Mouse (Mus musculus) hindbrain, embryonic 16.5 days (tissue): ENCODE measurements around the gene Tle4. TPM values are rescaled to one million over a fixed set of nuclear protein-coding genes. Genes with fewer than 3 reads are reported as not detected.

Experiments
- ATAC-seq: fragments of 200-750 bp; cut with Nextera tagmentation; 2 replicates; pipeline ENCODE4 v1.8.0; 2017; ENCODE audit warnings: moderate TSS enrichment, moderate library complexity
- H3K27ac ChIP-seq: fragments of 300-500 bp; sonication (generic); 2 replicates; pipeline ENCODE4 v1.5.1; 2014; ENCODE audit warnings: low read depth, mild to moderate bottlenecking, control low read depth, low read length, moderate library complexity
- H3K27me3 ChIP-seq: fragments of 300-500 bp; sonication (generic); replicated peaks from 2 replicates; pipeline ENCODE4 v1.6.1; 2014; ENCODE audit warnings: low read length; ENCODE audit not compliant: control insufficient read depth, insufficient read depth
- H3K36me3 ChIP-seq: fragments of 300-500 bp; sonication (generic); 2 replicates; pipeline ENCODE4 v1.6.1; 2014; ENCODE audit warnings: mild to moderate bottlenecking, low read length, moderate library complexity, mixed read lengths; ENCODE audit not compliant: control insufficient read depth, insufficient read depth
- H3K4me1 ChIP-seq: fragments of 300-500 bp; sonication (generic); 2 replicates; pipeline ENCODE4 v1.6.1; 2014; ENCODE audit warnings: low read depth, low read length; ENCODE audit not compliant: control insufficient read depth, insufficient read depth
- H3K4me2 ChIP-seq: fragments of 300-500 bp; sonication (generic); 2 replicates; pipeline ENCODE4 v1.6.1; 2014; ENCODE audit warnings: mild to moderate bottlenecking, low read length, control low read depth, moderate library complexity
- H3K4me3 ChIP-seq: fragments of 300-500 bp; sonication (generic); 2 replicates; pipeline ENCODE4 v1.5.1; 2014; ENCODE audit warnings: mild to moderate bottlenecking, low read length, control low read depth, moderate library complexity
- H3K9ac ChIP-seq: fragments of 300-500 bp; sonication (generic); 2 replicates; pipeline ENCODE4 v1.6.1; 2014; ENCODE audit warnings: low read depth, mild to moderate bottlenecking, control low read depth, low read length, moderate library complexity
- H3K9me3 ChIP-seq: fragments of 300-500 bp; sonication (generic); 2 replicates; pipeline ENCODE4 v1.6.1; 2014; ENCODE audit warnings: mild to moderate bottlenecking, low read length, moderate library complexity; ENCODE audit not compliant: control insufficient read depth
- WGBS: fragments of 180-500 bp; shearing (Covaris S2); extraction: QIAGEN DNeasy Blood & Tissue Kit; methylation state at CpG from one replicate; pipeline ENCODE4 v1.1.7; 2014; 5-methylcytosine and 5-hydroxymethylcytosine counted together
- polyA plus RNA-seq: library from polyadenylated mRNA; unstranded; fragments of >200 nt; fragmentation: Nextera tagmentation; extraction: Ambion mirVana; gene quantifications from 2 replicates; pipeline ENCODE4 v1.2.1, GENCODE M21; 2015

The Tle4 gene
- polyA plus RNA-seq, 1 experiment from 2014 or later: 16.4 TPM

GRCm38 (mm10) chr19:14545485-14545884 lies 52.4 kb downstream of the Tle4 start:
- H3K27me3 ChIP-seq: no peaks in the 10 kb centered on the region
- 82% methylated on average over 1 of the region's 1 CpGs for WGBS
- H3K4me2 ChIP-seq: no peak overlapping the region

GRCm38 (mm10) chr19:14543305-14543704 lies 54.5 kb downstream of the Tle4 start:
- H3K4me1 ChIP-seq: 0 out of 2 replicates have a peak, but pooled peaks cover 2% of the 10 kb centered on the region
- no peak overlapping the region for H3K4me2 ChIP-seq
- no peaks in the 10 kb centered on the region for H3K9me3 ChIP-seq
- 64% methylated on average over 1 of the region's 1 CpGs for WGBS
- H3K27me3 ChIP-seq: no peaks in the 10 kb centered on the region
- H3K9ac ChIP-seq: no peak overlapping the region
- no peaks in the 10 kb centered on the region for H3K36me3 ChIP-seq
- no peak for ATAC-seq
- no peak overlapping the region for H3K27ac ChIP-seq
- no peak overlapping the region for H3K4me3 ChIP-seq

More at GRCm38 (mm10) chr19:14545485-14545884, 52.4 kb downstream of the Tle4 start:
- H3K9ac ChIP-seq: no peak overlapping the region
- H3K27ac ChIP-seq: no peak overlapping the region
- H3K4me3 ChIP-seq: no peak overlapping the region
- H3K36me3 ChIP-seq: no peaks in the 10 kb centered on the region
- 0 out of 2 replicates have a peak, but pooled peaks cover 2% of the 10 kb centered on the region for H3K4me1 ChIP-seq
- ATAC-seq: no peak
- no peaks in the 10 kb centered on the region for H3K9me3 ChIP-seq

DNA sequence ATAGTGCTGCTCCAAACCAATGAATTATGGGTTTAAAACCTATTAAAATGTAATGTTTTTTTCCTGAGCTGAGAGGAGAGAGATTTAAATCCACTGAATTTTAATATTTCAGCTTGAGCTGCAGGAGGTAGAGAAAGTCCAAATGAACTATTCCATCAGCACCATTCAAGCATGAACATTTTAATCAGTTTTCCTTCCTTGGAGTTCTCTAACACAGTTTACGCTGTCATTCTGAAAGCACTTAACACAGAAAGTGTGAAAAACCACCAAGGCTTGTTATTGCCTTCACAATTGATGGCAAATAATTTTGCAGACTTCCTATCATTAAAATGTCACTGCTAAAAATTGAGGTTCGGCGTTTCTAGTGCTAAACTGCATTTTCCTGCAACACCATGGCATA lies 57.2 kb downstream of the Tle4 start:
- 0 out of 2 replicates have a peak, but pooled peaks cover 2% of the 10 kb centered on the region for H3K4me1 ChIP-seq
- ATAC-seq: no peak
- H3K9ac ChIP-seq: no peak overlapping the region
- no peaks in the 10 kb centered on the region for H3K36me3 ChIP-seq
- 71% methylated on average over 3 of the region's 3 CpGs for WGBS
- no peaks in the 10 kb centered on the region for H3K9me3 ChIP-seq
- no peaks in the 10 kb centered on the region for H3K27me3 ChIP-seq
- H3K4me2 ChIP-seq: no peak overlapping the region
- H3K27ac ChIP-seq: no peak overlapping the region
- H3K4me3 ChIP-seq: no peak overlapping the region

- ATAC-seq: no peak
- Histone ChIP-seq H3K27me3 (no peaks in the 10 kb centered on the region), H3K4me2 (no peak overlapping the region), H3K27ac (no peak overlapping the region), H3K4me1 (no peaks in the 10 kb centered on the region), H3K4me3 (no peak overlapping the region), H3K36me3 (no peaks in the 10 kb centered on the region), H3K9ac (no peak overlapping the region), H3K9me3 (no peaks in the 10 kb centered on the region)
- WGBS: 88% methylated on average over 2 of the region's 2 CpGs
Measured at GRCm38 (mm10) chr19:14536676-14537075, 61.2 kb downstream of the Tle4 start.

- H3K9me3 ChIP-seq: no peaks in the 10 kb centered on the region
- ATAC-seq: no peak
- H3K4me2 ChIP-seq: no peak overlapping the region
- no peak overlapping the region for H3K4me3 ChIP-seq
- H3K27me3 ChIP-seq: no peaks in the 10 kb centered on the region
- H3K36me3 ChIP-seq: no peaks in the 10 kb centered on the region
- no peak overlapping the region for H3K27ac ChIP-seq
- no peaks in the 10 kb centered on the region for H3K4me1 ChIP-seq
- no peak overlapping the region for H3K9ac ChIP-seq
Measured at GRCm38 (mm10) chr19:14534447-14534846, 63.4 kb downstream of the Tle4 start.

DNA sequence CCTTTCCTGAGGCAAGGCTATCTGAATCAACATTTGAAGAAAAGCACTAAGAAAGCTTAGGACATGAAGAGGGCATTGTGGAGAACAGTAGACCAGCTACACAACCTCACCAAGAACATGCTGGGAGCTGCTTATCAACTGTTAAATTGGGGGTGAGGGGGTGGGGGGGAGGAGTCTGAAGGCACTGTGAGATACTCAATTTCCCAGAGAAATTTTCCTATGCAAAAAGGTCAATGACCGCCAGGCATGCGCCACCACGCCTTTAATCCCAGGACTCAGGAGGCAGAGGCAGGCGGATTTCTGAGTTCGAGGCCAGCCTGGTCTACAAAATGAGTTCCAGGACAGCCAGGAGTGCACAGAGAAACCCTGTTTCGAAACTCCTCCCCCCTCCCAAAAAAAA lies 65.0 kb downstream of the Tle4 start:
- 98% methylated on average over 6 of the region's 6 CpGs for WGBS

DNA sequence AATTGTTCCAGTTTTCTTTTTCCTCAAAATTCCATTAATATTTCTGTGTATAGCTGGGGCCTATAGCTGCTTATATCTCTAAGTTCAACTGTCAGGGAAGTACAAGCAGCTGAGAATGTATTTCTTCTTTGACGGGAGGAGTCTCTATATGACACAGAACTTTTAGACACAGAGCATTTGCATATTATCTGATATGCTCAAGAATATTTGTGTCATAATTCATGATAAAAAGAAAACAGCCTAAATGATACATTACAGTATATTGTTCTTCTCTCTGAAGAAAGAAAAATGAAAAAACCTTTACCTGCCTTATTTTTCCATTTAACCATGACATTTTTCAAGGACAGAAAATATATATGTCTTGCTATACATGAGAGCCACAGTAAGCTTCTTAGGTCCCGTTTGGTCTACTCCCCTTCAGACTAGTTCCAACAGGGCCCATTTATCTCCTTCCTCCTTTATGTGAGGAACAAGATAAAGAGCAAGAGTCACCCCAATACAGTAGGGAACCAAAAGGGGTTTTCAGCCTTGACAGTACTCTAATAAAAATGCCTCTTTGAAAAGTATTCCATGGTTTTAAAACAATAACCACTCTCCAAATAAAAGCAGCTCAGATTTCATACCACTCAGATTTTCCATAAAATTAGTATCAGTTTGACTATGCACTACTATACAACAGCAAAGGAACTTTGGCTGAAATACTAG lies 77.6 kb downstream of the Tle4 start:
- no peaks in the 10 kb centered on the region for H3K36me3 ChIP-seq
- ATAC-seq: no peak
- no peak overlapping the region for H3K27ac ChIP-seq
- no peaks in the 10 kb centered on the region for H3K9me3 ChIP-seq
- 72% methylated on average over 2 of the region's 2 CpGs for WGBS
- H3K4me2 ChIP-seq: no peak overlapping the region
- H3K9ac ChIP-seq: no peak overlapping the region
- no peaks in the 10 kb centered on the region for H3K27me3 ChIP-seq
- no peak overlapping the region for H3K4me3 ChIP-seq
- peaks cover 6% of the 10 kb centered on the region; the same call in 1 of the 2 replicates for H3K4me1 ChIP-seq

More for the DNA sequence above, 65.0 kb downstream of the Tle4 start:
- no peak for ATAC-seq
- H3K9ac ChIP-seq: no peak overlapping the region
- no peak overlapping the region for H3K4me2 ChIP-seq
- H3K36me3 ChIP-seq: no peaks in the 10 kb centered on the region
- no peaks in the 10 kb centered on the region for H3K4me1 ChIP-seq
- H3K27ac ChIP-seq: no peak overlapping the region
- no peaks in the 10 kb centered on the region for H3K27me3 ChIP-seq
- no peak overlapping the region for H3K4me3 ChIP-seq
- no peaks in the 10 kb centered on the region for H3K9me3 ChIP-seq

DNA sequence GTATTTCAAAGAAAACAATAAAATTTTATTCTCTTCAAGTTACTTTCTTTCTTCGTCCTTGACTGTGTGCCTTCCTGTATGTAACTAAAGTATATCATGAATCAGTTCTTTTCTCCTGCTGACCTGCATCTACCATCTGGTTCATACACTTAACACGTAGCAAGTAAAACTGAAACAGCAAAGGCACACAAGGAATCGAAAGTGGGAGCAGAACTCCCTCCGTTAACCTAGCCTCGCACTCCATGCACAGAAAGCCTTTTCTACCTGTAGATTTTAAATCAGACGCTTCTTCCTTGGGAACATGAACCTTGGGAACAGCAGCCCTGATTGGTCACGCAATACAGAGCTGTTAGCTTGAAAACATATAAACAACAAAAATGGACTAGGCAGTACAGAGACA lies 78.7 kb downstream of the Tle4 start:
- Histone ChIP-seq H3K4me1 (peaks cover 6% of the 10 kb centered on the region; the same call in 1 of the 2 replicates), H3K9ac (no peak overlapping the region), H3K27me3 (no peaks in the 10 kb centered on the region), H3K4me3 (no peak overlapping the region), H3K36me3 (no peaks in the 10 kb centered on the region), H3K9me3 (no peaks in the 10 kb centered on the region), H3K27ac (no peak overlapping the region), H3K4me2 (no peak overlapping the region)
- no peak for ATAC-seq
- WGBS: 90% methylated on average over 7 of the region's 7 CpGs

DNA sequence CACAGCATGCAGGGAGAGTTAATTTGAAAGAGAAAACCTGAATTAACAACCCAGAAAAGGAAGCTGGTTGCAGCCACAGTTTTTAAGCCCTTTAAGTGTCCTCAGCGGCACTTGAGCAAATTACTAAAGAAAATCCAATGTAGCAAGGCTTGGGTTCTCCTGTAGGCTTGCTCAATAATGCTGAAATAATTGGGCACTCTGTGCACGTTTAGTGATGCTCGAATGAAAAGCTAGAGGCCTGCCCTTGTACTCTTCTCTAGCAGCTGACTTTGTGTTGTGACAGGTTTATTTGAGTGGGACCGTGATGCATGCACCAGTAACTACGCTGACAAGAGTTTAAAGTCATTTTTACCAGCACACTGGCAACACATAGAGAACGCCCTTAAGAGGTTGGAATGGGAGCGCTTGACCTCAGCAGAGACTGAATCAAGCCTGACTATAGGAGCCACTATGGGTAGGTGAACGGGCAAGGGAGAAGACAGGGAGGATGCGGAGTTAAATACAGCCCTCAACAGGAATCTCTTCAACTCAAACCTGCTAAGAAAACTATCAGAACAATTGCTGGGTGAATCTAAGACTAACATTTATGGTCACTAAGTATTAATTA lies 79.3 kb downstream of the Tle4 start:
- Histone ChIP-seq H3K9me3 (no peaks in the 10 kb centered on the region), H3K4me3 (no peak overlapping the region), H3K9ac (no peak overlapping the region), H3K36me3 (no peaks in the 10 kb centered on the region), H3K27me3 (no peaks in the 10 kb centered on the region), H3K4me1 (peaks cover 6% of the 10 kb centered on the region; the same call in 1 of the 2 replicates), H3K27ac (no peak overlapping the region), H3K4me2 (no peak overlapping the region)
- WGBS: 37% methylated on average over 9 of the region's 9 CpGs
- peak; percentile 85 for ATAC-seq
